8 mouse cellular contexts compared by ENCODE assay signal in the genomic region with DNA sequence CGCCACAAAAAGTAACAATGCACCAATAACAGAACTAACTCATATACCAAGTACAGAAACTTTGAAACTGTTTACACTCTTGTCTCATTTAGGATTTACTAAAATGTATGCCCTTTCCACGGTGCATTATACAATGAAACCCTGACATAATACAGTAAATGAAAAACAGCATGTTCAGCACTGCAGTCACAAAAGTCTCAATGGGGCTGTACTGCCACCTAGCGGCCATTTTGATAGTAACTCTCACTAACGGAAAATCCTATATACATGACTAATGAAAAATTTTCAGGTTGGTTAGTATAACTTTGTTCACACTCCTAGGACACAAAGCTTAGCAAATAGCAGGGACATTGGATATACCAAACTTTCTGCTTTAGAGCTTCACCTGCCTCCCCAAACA. TPM values are rescaled to one million over a fixed set of nuclear protein-coding genes. Genes with fewer than 3 reads are reported as not detected.
A peak's percentile ranks its signal among the peaks of the same experiment; 100 is the strongest.
DNase-seq lines count a peak whose midpoint lies in the region; TF ChIP-seq lines count a peak whose summit lies in the region.

No protein-coding gene starts in this region.

- H3K4me1 ChIP-seq in cortical plate, adult 2 months (ENCODE audit: control insufficient read depth, insufficient read depth, low read length): no peaks in the 10 kb centered on the region

- H3K27ac ChIP-seq in cortical plate, adult 2 months (ENCODE audit: insufficient read depth, low read length): no peak overlapping the region

- peak; percentile 75 for DNase-seq in kidney, adult 18-20 months
- DNase-seq in kidney, adult 11 months: no peak
- peak; percentile 73 for DNase-seq in ZHBTc4 (ENCODE audit: low read depth, low spot score)
- peak; percentile 33 to 71 for DNase-seq in gastrocnemius, postnatal 4 days (ENCODE audit: low spot score in 2 of 2)
- peak; percentile 41 to 68 for DNase-seq in layer of hippocampus, postnatal 36 days
- DNase-seq in mesoderm, embryonic 11.5 days (ENCODE audit: low read depth, low spot score): peak; percentile 86
- DNase-seq in spleen, postnatal 14 days (ENCODE audit: low spot score in 2 of 2): peak; percentile 36 to 71

- no peak for TF ChIP-seq POLR2A in cortical plate, adult 2 months (IDR thresholded peaks at IDR 0.05; ENCODE audit: extremely low read depth, insufficient read depth, low read length)

- peak; percentile 70 for TF ChIP-seq CTCF in cortical plate, adult 2 months (IDR thresholded peaks at IDR 0.05; ENCODE audit: extremely low read depth, insufficient read depth, low read length)

- no peak overlapping the region for H3K4me3 ChIP-seq in cortical plate, adult 2 months (ENCODE audit: insufficient read depth, low read length)

RNA-seq across cellular contexts. Expression of gene Atr, which starts 4.5 kb away (rescaled TPM):
- 8.7 and 9.4 TPM in 2 replicates for polyA plus RNA-seq in cortical plate, adult 2 months (2012; rRNA removed)
- 10 to 100 TPM; 10.9 to 13.4 TPM for total RNA-seq in gastrocnemius, postnatal 4 days (2021)
- total RNA-seq in layer of hippocampus, postnatal 36 days (2021): 10 to 100 TPM; 10.7 to 11.5 TPM

RNA-seq across cellular contexts. Expression of gene Pls1, which starts 7.8 kb away (rescaled TPM):
- polyA plus RNA-seq in cortical plate, adult 2 months (2012; rRNA removed): 5.8 and 6.2 TPM in 2 replicates
- total RNA-seq in gastrocnemius, postnatal 4 days (2021): under 1 TPM; 0.67 to 0.78 TPM
- total RNA-seq in layer of hippocampus, postnatal 36 days (2021): 10 to 100 TPM in 1 of 2 experiments, 1 to 10 TPM in 1; 9.2 to 10.2 TPM

Comparison
In these comparisons a context has a peak if more than half of its experiments do, and no peak if none do; other contexts are left out.
1. RNA of gene Pls1, which starts 7.8 kb away (total RNA-seq): 9.2 to 10.2 TPM in layer of hippocampus, postnatal 36 days; 0.67 to 0.78 TPM in gastrocnemius, postnatal 4 days; every median in the first group is over 4 times any median in the second.